Mouse (Mus musculus) ES-CJ7 (cell line): ENCODE results near the gene Ddah2.
"Not testable (repeated sequence)": the region's sequence is repeated elsewhere in the genome, so short reads cannot be mapped to it uniquely, and the experiment has no call there.

ENCODE experiments used
- DNase-seq: peaks from one replicate; pipeline ENCODE4 v3.0.0; 2011; ENCODE audit warnings: low read depth, low spot score

Gene Ddah2

DNA sequence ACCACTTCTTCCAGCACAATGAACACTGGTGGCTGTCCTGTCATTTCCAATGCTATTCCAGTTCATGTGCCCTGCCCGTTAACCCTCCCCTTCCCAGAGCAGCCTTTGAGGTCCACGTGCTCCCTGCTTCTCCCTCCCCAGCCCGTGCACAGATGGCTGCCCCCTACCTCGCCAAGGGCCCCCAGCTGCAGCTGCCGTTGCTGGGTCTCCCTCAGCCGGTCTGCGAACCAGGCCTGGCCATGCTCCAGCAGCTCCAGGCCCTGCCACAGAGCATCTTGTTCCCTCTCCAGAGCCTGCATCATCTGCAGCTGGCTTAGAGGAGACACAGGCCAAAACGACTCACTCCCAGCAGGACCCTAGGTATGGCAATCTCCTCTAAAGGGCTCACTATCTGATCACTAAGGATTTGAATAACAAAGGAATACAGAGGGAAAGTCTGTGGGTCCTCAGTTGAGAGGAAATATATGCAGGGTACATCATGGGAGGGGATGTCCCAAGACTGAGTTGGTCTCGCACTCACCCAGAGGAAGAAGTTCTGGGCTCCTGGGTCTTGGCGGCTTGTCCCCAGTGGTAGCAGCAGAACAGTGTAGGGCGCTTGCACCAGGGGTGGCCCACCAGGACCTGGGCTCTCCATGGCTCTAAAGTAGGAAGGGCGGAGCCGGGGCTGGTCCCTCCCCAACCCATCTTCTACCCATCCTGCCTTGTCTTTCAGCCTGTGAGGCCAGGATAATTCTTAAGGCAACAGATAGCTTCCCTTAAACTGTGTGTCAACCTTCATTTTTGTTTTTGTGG lies 31.4 kb upstream of the Ddah2 start, which contains the start of gene Sapcd1:
Sapcd1 (minus strand) TSS at position 740 of the 792 bp plus-strand sequence.
- DNase-seq = peak; percentile 76

DNA sequence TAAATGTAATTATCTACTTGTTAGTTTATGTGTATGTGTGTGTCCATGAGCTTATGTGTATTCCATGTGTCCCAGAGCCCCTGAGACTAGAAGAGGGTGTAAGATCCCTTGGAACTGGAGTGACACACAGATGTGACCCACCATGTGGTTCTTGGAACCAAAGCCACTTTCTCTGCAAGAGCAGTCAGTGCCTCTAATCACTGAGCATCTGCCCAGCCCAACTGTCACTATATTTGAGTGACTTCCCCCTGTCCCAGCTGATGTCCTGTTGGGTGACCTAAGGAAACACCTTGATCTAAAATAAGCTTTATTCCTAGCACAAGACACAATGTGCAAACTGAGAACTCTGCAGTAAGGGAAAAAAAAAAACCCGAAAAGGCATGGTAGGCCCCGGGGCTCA lies 30.5 kb upstream of the Ddah2 start:
- no peak for DNase-seq

DNA sequence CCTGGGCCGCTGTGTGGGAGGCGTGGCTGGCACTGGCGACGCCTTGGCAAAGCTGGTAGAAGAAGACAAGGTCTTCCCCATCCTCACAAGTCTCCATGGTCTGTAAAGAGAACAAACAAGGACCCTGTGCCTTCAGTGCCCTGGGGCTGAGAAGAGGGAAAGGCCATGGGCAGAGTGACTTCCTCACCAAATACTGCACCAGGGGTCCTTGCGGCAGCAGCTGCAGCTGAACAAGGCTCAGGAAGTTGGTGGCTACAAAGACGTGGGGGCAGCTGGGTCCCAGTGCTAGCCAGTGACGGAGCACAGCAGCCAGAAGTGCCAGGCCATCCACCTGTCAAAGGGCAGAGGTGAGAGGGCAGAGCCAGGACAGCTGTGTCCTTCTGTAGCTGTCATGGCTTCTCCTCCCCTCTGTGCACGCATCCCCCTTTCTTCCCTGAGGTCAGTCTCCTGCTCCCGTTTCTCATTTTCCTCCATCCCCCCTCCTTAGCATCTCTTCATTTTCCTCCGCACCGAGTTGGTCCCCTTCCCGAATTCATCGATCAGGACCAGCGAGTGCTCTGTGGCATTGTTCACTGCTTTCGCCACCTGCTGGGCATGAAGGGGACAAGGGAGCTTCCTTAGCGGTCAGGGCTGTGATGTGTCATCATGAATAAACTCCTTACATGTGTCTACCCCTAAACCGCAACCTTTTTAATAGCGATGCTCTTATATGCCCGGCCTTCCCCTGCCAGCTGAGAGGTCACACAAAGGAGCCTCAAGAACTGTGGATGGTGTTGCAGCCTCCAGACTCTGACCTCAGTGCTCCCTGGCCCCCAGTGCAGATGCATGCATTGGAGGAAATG lies 28.9 kb upstream of the Ddah2 start:
- peak; percentile 46 for DNase-seq

DNA sequence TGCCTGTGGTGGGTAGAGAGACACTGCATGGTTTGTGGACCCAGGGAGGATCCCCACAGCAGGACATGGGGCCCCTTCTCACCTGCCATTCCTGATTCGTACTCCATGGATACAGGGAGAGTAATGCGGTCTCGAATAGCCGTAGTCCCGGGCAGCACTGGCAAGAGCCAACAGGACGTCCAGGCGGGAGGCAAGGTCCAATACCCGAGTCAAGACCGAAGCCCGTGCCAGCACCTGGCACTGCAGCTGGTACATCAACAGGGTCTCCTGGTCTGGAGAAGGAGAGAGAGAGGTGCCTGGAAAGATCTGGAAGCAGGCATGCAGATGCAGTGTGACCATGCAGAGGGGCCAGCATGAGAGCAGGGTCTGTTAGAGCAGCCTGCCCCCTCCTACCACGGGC lies 27.6 kb upstream of the Ddah2 start:
- no peak for DNase-seq

DNA sequence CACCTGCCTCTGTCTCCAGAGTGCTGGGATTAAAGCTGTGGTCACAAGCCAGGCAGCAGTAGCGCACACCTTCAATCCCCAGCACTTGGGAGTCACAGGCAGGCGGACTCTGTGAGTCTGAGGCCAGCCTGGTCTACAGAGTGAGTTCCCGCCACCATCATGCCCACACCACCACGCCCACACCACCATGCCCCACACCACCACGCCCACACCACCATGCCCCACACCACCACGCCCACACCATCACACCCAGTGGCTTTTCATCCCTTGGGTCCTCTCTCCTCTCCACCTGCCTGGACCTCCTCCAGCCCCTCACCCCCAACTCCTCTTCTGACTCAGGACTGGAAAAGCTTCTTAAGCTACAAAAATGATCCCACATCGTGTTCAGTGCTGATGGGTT lies 27.0 kb upstream of the Ddah2 start:
- no peak for DNase-seq

DNA sequence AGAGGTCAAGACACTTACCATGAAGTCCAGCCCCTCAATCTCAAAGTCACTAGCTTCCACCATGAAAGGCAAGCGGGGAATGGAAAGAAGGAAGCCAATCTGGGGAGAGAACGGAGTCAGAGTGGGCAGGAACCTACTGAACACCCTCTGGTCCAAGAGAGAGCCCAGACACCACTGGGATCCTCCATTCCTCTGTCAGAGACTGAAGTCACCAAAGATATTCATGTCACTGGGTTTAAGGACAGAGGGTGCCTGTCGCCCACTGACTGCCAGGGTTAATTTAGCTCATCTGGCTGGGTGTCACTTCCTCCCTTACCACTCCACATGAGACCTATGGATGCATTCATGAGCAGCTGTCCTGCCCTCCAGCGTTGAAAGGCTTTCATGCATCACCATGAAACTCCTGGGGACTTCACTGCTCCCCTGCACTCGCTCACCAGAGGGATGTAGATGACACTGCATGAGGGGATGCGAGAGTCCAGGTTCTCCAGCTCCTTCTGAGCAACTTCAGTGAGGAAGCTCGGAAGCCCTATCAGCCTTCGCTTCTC lies 26.4 kb upstream of the Ddah2 start:
- DNase-seq = no peak

DNA sequence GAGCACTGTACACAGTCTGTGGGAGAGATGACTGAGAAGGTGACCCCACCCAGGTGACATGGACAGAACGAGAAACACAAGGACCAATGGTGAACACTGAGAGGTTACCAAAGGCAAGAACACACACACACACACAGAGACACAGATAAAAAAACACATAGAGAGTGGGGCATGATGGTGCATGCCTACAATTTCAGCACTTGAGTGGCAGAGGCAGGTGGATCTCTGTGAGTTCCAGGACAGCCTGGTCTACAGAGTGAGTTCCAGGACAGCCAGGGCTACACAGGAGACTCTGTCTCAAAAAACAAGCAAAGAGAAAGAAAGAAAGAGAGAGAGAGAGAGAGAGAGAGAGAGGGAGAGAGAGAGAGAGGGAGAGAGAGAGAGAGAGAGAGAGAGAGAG lies 25.1 kb upstream of the Ddah2 start:
- not testable (repeated sequence) for DNase-seq

DNA sequence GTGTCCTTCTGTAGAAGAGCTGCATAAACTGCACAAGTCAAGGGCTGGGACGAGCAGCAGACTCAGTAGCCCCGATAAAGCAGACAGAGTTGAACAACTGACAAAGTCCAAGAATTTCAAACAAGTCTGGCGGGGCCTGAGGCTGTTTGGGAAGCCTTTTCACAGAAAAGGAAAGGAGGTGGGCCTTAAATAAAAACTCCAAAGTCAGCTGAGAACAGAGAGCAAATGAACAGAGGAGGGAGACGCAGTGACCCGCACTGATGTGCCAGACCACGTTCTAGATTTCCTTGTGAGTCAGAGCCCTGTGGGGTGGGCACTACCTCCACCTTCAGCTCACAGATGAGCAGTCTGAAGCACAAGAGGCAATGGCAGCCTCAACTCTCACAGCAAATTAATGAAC lies 23.9 kb upstream of the Ddah2 start:
- DNase-seq = no peak

DNA sequence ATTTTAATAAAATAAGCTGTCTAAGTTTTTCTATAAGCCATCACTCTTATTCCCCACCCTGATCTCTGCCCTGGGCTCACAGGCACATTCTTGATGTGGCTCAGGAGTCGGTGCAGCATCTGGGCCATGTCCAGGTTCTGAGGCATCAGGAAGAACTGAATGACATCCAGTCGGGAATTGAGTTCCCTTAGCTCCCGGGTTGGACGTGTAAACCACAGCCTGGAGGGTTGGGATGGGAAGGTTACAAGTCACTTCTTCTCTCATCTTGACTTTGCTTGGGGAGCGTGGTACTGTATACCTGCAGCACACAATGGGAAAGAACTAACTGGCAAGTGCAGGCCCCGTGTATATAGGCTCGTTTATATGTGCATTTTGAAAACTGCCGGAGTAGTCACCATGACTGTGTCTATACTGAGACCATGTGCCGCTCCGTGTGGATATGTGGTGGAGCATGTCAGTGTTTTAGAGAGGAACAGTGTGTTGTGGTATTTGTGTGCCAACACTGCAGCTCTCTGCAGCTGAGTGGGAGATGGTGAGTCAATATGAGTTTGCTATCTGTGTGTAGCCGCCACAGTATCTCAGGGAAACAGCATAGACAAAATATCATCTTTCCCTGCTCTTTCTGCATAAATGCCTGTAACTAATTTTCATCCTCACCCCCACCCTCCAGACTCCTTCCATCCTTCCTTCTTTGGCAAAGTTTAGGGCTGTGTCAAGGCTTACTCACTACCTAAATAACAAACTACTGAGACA lies 19.5 kb upstream of the Ddah2 start:
- no peak for DNase-seq

DNA sequence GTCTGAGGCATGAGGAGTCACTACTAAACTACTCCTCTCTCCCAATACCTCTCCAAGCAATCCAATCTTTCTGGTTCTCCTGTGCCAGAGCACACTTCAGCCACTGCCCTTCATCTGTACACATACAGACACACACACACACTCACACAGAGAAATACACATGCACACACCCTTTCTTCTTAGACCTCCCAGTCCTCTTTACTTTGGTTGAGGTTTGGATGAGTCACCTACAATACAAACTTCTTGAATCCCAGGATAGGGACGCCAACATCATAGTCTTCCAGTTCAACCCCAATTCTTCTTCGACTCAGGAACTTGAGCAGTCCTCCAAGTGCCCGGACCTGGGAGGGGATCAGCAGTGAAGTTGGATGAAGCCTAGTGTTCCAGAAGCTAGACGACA lies 15.0 kb upstream of the Ddah2 start:
- no peak for DNase-seq

DNA sequence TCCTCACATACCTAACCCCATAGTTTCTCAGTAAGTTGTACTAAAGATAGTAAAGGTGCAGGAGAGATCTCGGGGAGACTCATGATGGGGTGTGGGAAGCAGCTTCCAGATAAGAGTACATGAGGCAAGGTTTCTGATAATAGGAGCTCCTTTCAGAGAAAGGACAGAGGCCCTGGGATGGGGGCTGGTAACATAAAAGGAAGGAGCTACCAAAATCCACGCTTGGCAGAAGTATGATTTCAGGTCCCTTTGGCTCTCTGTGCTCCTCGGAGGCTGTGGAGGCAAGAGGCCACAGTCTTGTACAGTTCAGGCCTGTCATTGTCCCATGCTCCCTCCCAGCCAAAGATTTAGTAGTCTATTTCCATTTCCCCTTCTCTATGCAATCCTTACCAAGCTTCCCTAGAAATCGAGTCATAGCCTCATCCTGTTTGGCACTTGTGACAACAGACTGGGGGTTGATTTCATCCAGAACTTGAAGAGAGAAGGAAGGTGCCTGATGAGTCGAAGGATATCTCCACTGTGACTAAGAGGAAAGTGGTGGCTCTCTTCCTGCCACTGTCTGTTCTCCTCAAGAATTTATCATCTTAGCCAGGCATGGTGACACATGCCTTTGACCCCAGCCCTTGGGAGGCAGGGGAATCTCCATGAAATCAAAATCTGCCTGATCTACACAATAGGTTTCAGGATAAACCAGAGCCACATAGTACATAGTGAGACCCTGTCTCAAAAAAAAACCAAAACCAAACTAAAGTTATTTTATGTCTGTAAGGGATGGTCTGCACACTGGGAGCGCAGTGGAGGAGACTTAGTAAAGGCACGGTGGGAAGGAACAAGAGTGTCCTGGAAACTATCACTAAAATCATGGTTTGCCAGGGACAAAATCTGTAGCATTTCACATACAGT lies 13.7 kb upstream of the Ddah2 start:
- no peak for DNase-seq

DNA sequence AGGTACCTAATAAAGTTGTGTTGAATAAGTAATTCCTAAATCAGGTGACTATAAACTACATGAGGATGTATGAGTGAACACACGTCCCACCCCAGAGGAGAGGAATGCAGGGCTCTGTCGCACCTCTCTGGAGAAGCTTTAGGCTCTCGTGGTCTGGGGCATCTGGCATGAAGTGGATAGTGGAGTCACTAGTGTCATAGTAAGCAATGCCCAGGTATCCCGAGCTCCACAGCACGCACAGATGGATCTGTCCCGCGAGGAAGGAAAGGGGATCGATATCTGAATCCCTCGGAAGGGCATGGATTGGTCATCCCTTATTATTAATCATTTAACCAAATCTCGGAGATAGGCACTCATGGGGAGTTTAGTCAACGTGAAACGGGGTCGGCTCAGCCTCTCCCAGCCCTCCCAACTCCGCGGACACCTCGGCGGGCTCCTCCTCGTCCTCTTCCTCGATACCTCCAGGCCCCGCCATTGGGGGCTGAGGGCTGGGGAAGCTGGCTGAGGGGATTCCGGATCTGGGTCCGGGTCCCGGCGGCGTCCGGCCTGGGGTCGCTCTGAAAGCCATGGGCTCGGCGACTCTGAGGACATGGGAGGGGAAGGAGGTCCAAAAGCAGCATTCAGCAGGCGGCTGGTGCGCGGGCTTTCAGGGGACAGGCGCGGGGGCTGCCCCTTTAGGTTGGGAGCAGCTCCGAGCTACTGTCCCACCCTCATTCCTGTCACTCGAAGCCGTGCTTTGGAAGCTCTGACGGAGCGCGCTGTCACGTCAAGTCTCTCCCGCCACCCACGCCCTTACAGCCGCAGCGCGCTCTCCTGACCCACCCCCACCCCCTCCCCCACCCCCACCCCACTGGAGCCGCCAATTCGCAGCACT lies 12.8 kb upstream of the Ddah2 start:
- no peak for DNase-seq

DNA sequence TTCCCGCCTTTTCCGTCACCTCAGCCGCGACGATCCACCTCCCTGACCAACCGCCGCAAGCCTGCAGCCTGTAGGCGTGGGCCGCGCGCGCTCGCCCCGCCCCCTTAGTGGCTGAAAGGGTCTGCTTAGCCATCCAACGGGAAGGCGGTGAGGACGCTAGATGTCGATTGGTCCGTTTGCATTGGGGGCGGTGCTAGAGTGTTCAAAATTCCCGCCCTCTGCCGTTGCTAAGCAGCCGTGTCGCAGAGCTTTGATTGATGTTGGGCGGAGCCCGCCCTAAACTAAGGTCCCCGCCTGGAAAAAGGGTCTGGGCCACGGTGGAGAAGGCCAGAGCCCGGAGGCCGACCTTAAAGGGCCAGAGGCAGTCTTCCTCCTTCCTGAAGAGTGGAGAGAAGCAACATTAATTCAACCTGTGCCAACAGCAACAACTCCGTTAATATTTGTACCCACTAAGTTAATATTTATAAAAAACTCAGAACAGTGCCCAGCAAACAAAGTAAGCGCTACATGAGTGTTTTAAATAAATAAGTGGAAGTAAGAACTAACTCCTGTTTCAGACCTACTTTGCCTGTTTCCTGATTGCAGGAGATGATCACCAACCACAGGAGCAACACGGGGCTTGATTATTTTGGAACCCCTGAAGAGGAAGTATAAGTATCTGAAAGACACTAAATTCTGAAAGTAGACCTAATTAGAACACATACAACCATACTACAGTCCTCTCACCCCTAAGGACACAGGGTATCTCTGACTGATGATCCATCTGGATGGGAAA lies 12.0 kb upstream of the Ddah2 start, which contains the start of gene Msh5:
Msh5 (minus strand) TSS at position 65 of the 775 bp plus-strand sequence.
- DNase-seq = peak; percentile 100

DNA sequence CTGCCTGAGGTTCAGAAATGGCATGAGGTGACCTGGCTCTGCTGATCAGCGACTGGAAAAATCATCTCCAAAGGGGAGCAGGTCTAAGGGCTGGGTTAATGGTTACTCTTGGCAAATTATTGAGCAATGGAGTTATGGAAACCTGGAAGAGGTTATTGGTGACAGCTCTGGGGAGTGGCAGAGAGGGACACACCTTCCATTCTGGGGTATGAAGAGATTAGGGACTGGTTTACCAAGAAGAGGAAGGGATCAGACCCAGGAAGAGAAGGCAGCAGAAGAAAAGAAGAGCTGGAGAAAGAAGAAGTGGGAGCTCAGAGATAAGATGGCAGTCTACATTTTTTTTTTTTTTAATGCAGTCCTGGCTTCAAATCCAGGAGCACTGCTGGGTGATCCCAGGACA lies 11.1 kb upstream of the Ddah2 start:
- DNase-seq = no peak

DNA sequence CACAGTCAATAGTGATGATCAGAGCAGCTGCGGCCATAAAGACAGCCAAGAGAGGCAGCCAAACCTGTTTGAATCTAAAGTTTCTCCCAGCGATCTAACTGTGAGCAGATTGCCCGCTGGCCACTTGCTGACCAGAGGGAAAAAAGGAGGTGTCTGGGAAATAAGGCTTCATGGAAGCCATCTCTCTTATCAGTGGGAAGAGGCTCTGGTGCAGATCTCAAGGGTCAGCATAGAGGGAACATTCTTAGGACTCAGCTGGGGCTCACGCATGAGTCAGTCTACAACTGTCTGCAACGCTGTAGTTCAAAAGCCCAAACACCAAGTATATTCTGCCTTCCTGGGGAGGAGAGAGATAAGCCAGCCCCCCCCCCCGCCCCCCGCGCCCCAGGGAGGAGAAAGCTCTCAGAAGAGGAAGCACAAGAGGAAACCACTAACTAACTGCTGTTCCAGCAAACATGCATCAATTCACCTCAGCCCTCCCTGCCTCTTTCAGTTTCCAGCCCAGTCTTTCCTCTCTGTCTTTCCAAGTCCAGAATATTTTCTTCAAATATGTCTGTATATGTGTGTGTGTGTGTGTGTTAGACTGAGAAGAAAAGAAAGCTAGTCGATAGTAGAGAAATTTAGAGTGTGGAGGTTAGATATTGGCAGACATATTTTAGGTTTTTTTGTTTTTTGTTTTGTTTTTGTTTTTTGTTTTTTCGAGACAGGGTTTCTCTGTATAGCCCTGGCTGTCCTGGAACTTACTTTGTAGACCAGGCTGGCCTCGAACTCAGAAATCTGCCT lies 10.5 kb upstream of the Ddah2 start:
- no peak for DNase-seq

DNA sequence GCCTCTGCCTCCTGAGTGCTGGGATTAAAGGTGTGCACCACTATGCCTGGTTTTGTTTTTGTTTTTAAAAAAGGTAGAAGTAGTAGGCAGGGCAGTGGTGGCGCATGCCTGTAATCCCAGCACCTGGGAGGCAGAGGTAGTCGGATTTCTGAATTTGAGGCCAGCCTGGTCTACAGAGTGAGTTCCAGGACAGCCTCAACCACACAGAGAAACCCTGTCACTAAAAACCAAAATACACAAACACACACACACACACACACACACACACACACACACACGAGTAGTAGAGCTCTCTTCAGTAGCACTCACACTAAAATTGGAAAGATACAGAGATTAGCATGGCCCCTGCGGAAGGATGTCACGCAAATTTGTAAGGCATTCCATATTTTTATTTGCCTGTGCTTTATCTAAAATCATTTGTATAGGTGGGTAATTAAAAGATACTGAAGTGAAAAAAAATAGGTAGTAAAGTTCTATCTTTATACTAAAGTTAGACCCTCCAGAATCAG lies 9.8 kb upstream of the Ddah2 start:
- no peak for DNase-seq

DNA sequence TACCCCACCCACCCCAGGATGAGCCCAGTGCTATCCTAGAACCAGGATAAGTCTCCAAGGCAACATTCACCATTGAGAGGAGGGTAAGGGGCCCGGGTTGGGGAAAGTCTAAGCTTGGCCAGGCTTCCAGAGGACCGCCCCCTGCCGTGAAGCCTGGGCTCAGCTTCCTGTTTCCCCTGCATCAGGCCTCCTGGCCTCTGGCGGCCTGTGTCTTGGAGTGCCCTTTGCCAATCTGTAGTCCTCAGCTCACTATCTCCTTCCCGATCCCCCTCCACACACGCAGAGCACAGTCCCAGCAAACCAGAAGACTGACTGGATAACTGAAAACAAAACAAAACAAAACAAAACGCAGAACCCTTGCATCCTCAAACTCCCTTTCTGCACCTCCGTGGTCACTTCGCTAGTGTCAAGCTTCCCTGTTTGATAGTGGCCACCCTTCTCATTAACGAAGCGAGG lies 9.2 kb upstream of the Ddah2 start, which contains the start of gene Clic1:
Clic1 (plus strand) TSS at position 406 of the 456 bp plus-strand sequence.
- peak; percentile 45 for DNase-seq
